In the genomic region with DNA sequence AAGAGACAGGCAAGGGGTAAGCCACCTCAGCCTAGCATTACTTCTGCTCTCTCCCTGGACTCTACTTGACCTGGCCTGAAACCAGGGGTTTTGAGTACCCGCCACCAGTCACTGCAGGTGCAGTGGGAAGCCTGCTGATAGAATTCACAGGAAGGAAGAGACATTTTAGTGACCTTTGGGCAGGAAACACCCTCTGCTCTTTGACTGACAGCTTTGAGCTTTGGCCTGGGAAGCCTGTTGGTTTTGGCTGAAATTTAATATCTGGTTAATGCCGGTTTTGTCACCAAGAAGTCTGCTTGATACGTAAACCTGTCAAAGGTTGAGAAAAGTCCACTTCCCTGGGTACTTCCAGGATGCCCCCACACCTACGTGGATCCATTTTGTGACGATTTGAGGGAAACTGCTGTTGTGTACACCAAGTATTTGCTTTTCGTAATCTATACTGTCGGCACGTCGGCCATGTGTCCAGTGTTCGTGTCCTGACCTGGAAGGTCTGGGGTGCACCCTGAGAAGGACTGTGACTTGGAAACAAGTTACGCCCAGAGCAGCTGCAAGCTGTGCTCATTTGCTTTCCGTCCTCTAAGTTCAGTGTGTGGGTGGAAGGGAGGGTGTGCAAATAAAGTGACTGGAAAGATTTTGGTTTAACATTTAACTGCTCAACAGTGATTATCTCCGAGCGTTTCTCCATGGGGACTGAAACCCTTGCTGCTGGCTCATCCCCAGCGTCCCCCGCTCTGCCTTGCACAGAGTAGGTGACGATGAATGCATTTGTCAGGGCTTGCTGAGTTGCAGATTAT, we compare ENCODE assay signal across 8 mouse cellular contexts.
A peak's percentile ranks its signal among the peaks of the same experiment; 100 is the strongest.
DNase-seq lines count a peak whose midpoint lies in the region; ATAC-seq and TF ChIP-seq lines count a peak whose summit lies in the region.
"Had no signal": no experiment of that assay in that cellular context is flagged by ENCODE, and none has a peak within 500 bp of the region (broad histone marks: within the 10 kb centered on the region; RNA-seq: fewer than 3 reads in every experiment).

No protein-coding gene starts in this region.

- H3K9ac ChIP-seq in heart, embryonic 15.5 days, result no peak overlapping the region

- ATAC-seq in heart, embryonic 15.5 days (replicated peaks; ENCODE audit: insufficient number of reproducible peaks, insufficient read depth, low FRiP score, low read depth), result peak; percentile 58; the same call in 1 of the 2 replicates

- TF ChIP-seq POLR2A in olfactory bulb, adult 2 months (IDR thresholded peaks at IDR 0.05; ENCODE audit: insufficient read depth, low read depth, low read length), result no peak
- no peak for TF ChIP-seq POLR2A in cerebellum, adult 2 months (IDR thresholded peaks at IDR 0.05; ENCODE audit: borderline replicate concordance, insufficient read depth, low read length)

- DNase-seq in frontal cortex, postnatal 14 days (ENCODE audit: low spot score in 2 of 2), result peak; percentile 47 to 51
- peak; percentile 55 to 64 for DNase-seq in kidney, postnatal 36 days
- DNase-seq in embryo, embryonic 10.5 days (ENCODE audit: low spot score), result no peak
- no peak for DNase-seq in gastrocnemius, adult 8-10 months (ENCODE audit: low spot score in 2 of 2)
- no peak for DNase-seq in cerebellum, adult 2 months

- 57% methylated on average over 17 of the region's 17 CpGs for WGBS in heart, embryonic 15.5 days
- 53% methylated on average over 17 of the region's 17 CpGs for WGBS in olfactory bulb, adult 2 months
- 84% methylated on average over 17 of the region's 17 CpGs for WGBS in cerebellum, adult 2 months

- H3K27me3 ChIP-seq in heart, embryonic 15.5 days, result no peaks in the 10 kb centered on the region
- H3K27me3 ChIP-seq in cerebellum, adult 2 months (ENCODE audit: control insufficient read depth, insufficient read depth, low read length), result no peaks in the 10 kb centered on the region; the same call in 1 of the 2 replicates

- peaks cover 14% of the 10 kb centered on the region for H3K4me1 ChIP-seq in heart, embryonic 15.5 days (replicated peaks)
- peaks cover 34% of the 10 kb centered on the region for H3K4me1 ChIP-seq in olfactory bulb, adult 2 months (ENCODE audit: control insufficient read depth, insufficient read depth, low read length)
- H3K4me1 ChIP-seq in cerebellum, adult 2 months (ENCODE audit: control insufficient read depth, insufficient read depth, low read length), result no peaks in the 10 kb centered on the region

- no peak for TF ChIP-seq CTCF in olfactory bulb, adult 2 months (IDR thresholded peaks at IDR 0.05; ENCODE audit: insufficient read depth, low read depth, low read length)
- TF ChIP-seq CTCF in cerebellum, adult 2 months (IDR thresholded peaks at IDR 0.05; ENCODE audit: borderline replicate concordance, insufficient read depth, low read depth, low read length), result no peak

- no peaks in the 10 kb centered on the region for H3K36me3 ChIP-seq in heart, embryonic 15.5 days

- peak overlapping the region; percentile 58 for H3K27ac ChIP-seq in heart, embryonic 15.5 days
- H3K27ac ChIP-seq in olfactory bulb, adult 2 months (ENCODE audit: insufficient read depth, low read depth, low read length), result peak overlapping the region; percentile 38
- H3K27ac ChIP-seq in cerebellum, adult 2 months (ENCODE audit: insufficient read depth, low read length), result no peak overlapping the region
- H3K27ac ChIP-seq: macrophage had no signal

- H3K4me2 ChIP-seq in heart, embryonic 15.5 days, result no peak overlapping the region

- H3K4me3 ChIP-seq in heart, embryonic 15.5 days, result no peak overlapping the region
- H3K4me3 ChIP-seq in olfactory bulb, adult 2 months (ENCODE audit: insufficient read depth, low read depth, low read length), result no peak overlapping the region
- H3K4me3 ChIP-seq in cerebellum, adult 2 months (replicated peaks; ENCODE audit: insufficient read depth, low read depth, low read length), result no peak overlapping the region

- H3K9me3 ChIP-seq in heart, embryonic 15.5 days (replicated peaks), result no peaks in the 10 kb centered on the region

Comparison
In these comparisons a context has a peak if more than half of its experiments do, and no peak if none do; other contexts are left out.
1. DNase-seq: peak in frontal cortex, postnatal 14 days (2 of 2) and kidney, postnatal 36 days (2 of 2); none in embryo, embryonic 10.5 days (single experiment), gastrocnemius, adult 8-10 months (0 of 2) and cerebellum, adult 2 months (0 of 2).